17 mouse cellular contexts compared by ENCODE assay signal in genomic region chr11:87036180-87036579, GRCm38 (mm10). TPM values are rescaled to one million over a fixed set of nuclear protein-coding genes. Genes with fewer than 3 reads are reported as not detected.
A peak's percentile ranks its signal among the peaks of the same experiment; 100 is the strongest.
DNase-seq lines count a peak whose midpoint lies in the region; ATAC-seq and TF ChIP-seq lines count a peak whose summit lies in the region.
"Had no signal": no experiment of that assay in that cellular context is flagged by ENCODE, and none has a peak within 500 bp of the region (broad histone marks: within the 10 kb centered on the region; RNA-seq: fewer than 3 reads in every experiment).

No protein-coding gene starts in this region.

- H3K4me1 ChIP-seq in heart, adult 2 months (ENCODE audit: control insufficient read depth, insufficient read depth, low read length): no peaks in the 10 kb centered on the region; the same call in 1 of the 2 replicates
- H3K4me1 ChIP-seq in lung, embryonic 14.5 days (ENCODE audit: insufficient read depth): no peaks in the 10 kb centered on the region
- no peaks in the 10 kb centered on the region for H3K4me1 ChIP-seq in ES-Bruce4 (ENCODE audit: control insufficient read depth, insufficient read depth, low read length)
- H3K4me1 ChIP-seq in embryonic fibroblast, embryonic 13.5 days (ENCODE audit: control insufficient read depth, insufficient read depth, low read length): no peaks in the 10 kb centered on the region
- H3K4me1 ChIP-seq: embryonic facial prominence, embryonic 10.5 days; forebrain, embryonic 10.5 days; midbrain, embryonic 15.5 days; neural tube, embryonic 13.5 days had no signal

- TF ChIP-seq CTCF in heart, adult 2 months (IDR thresholded peaks at IDR 0.05): peak; percentile 30; the same call in 1 of the 2 replicates
- TF ChIP-seq CTCF in lung, embryonic 14.5 days (IDR thresholded peaks at IDR 0.05; ENCODE audit: low read depth): peak; percentile 33; the same call in 1 of the 2 replicates
- TF ChIP-seq CTCF in ES-Bruce4 (IDR thresholded peaks at IDR 0.05; ENCODE audit: low read depth, low read length): peak; percentile 79
- TF ChIP-seq CTCF in embryonic fibroblast, embryonic 13.5 days (IDR thresholded peaks at IDR 0.05; ENCODE audit: borderline replicate concordance, insufficient read depth, low read length): 0 out of 2 replicates have a peak, but pooled peaks have one; percentile 10

- H3K36me3 ChIP-seq in heart, adult 2 months (ENCODE audit: control insufficient read depth, insufficient read depth, low read length): no peaks in the 10 kb centered on the region
- no peaks in the 10 kb centered on the region for H3K36me3 ChIP-seq in lung, embryonic 14.5 days (ENCODE audit: insufficient read depth)
- H3K36me3 ChIP-seq in ES-Bruce4 (ENCODE audit: control insufficient read depth, insufficient read depth, low read length, poor library complexity, severe bottlenecking): no peaks in the 10 kb centered on the region

- DNase-seq in heart, adult 2 months: no peak
- no peak for DNase-seq in heart, adult 8-10 months (ENCODE audit: low spot score)
- DNase-seq in lung, embryonic 14.5 days: no peak
- DNase-seq in lung, postnatal 4 days: no peak
- DNase-seq in urinary bladder, adult 18-20 months (ENCODE audit: low spot score in 2 of 2): no peak
- DNase-seq: cerebellum, adult 9-10 months; kidney, adult 8-10 months; lung, postnatal 14 days; thymus, postnatal 25 days had no signal

- H3K27ac ChIP-seq in heart, adult 2 months: no peak overlapping the region
- no peak overlapping the region for H3K27ac ChIP-seq in lung, embryonic 14.5 days (ENCODE audit: low read depth)
- no peak overlapping the region for H3K27ac ChIP-seq in ES-Bruce4 (ENCODE audit: insufficient read depth, low read length)
- H3K27ac ChIP-seq in embryonic fibroblast, embryonic 13.5 days (ENCODE audit: insufficient read depth, low read length): no peak overlapping the region
- H3K27ac ChIP-seq: embryonic facial prominence, embryonic 10.5 days; forebrain, embryonic 10.5 days; heart, embryonic 13.5 days; midbrain, embryonic 15.5 days; neural tube, embryonic 13.5 days had no signal

- H3K9ac ChIP-seq in heart, adult 2 months (ENCODE audit: low read depth, low read length): no peak overlapping the region
- H3K9ac ChIP-seq in lung, embryonic 14.5 days: no peak overlapping the region
- no peak overlapping the region for H3K9ac ChIP-seq in ES-Bruce4 (ENCODE audit: low read depth, poor library complexity, severe bottlenecking)
- H3K9ac ChIP-seq: heart, embryonic 13.5 days; midbrain, embryonic 15.5 days; neural tube, embryonic 13.5 days had no signal

- no peaks in the 10 kb centered on the region for H3K9me3 ChIP-seq in lung, embryonic 14.5 days (ENCODE audit: low read depth, low read length)
- no peaks in the 10 kb centered on the region for H3K9me3 ChIP-seq in ES-Bruce4 (replicated peaks; ENCODE audit: control insufficient read depth, insufficient read depth, low read length, poor library complexity, severe bottlenecking)
- H3K9me3 ChIP-seq: embryonic facial prominence, embryonic 10.5 days; forebrain, embryonic 10.5 days; heart, embryonic 13.5 days; midbrain, embryonic 15.5 days; neural tube, embryonic 13.5 days had no signal

- H3K4me2 ChIP-seq in lung, embryonic 14.5 days: no peak overlapping the region
- H3K4me2 ChIP-seq: heart, embryonic 13.5 days; midbrain, embryonic 15.5 days; neural tube, embryonic 13.5 days had no signal

- 75% methylated on average over 4 of the region's 4 CpGs for WGBS in heart, adult 2 months
- 66% methylated on average over 4 of the region's 4 CpGs for WGBS in lung, embryonic 14.5 days

- no peaks in the 10 kb centered on the region for H3K27me3 ChIP-seq in heart, adult 2 months (ENCODE audit: control insufficient read depth, insufficient read depth, low read length)
- no peaks in the 10 kb centered on the region for H3K27me3 ChIP-seq in lung, embryonic 14.5 days (ENCODE audit: insufficient read depth, low read length)
- H3K27me3 ChIP-seq in ES-Bruce4 (ENCODE audit: control insufficient read depth, insufficient read depth, low read length, poor library complexity, severe bottlenecking): no peaks in the 10 kb centered on the region
- H3K27me3 ChIP-seq: heart, embryonic 13.5 days; midbrain, embryonic 15.5 days; neural tube, embryonic 13.5 days had no signal

- TF ChIP-seq POLR2A in heart, adult 2 months (IDR thresholded peaks at IDR 0.05; ENCODE audit: insufficient read depth, low read depth, low read length): no peak
- TF ChIP-seq POLR2A in ES-Bruce4 (IDR thresholded peaks at IDR 0.05; ENCODE audit: insufficient read depth, low read length): no peak
- no peak for TF ChIP-seq POLR2A in embryonic fibroblast, embryonic 13.5 days (IDR thresholded peaks at IDR 0.05; ENCODE audit: low read depth, low read length)

- ATAC-seq in lung, embryonic 14.5 days (ENCODE audit: insufficient read depth): no peak
- no peak for ATAC-seq in CD4-positive, CD25-positive, alpha-beta regulatory T cell, adult 4 months
- ATAC-seq: midbrain, embryonic 15.5 days had no signal

- H3K4me3 ChIP-seq in heart, adult 2 months: no peak overlapping the region
- no peak overlapping the region for H3K4me3 ChIP-seq in lung, embryonic 14.5 days (ENCODE audit: low read depth, low read length)
- H3K4me3 ChIP-seq in ES-Bruce4 (ENCODE audit: low read depth, low read length): no peak overlapping the region
- H3K4me3 ChIP-seq in embryonic fibroblast, embryonic 13.5 days (ENCODE audit: insufficient read depth, low read length): no peak overlapping the region
- H3K4me3 ChIP-seq: embryonic facial prominence, embryonic 10.5 days; forebrain, embryonic 10.5 days; heart, embryonic 13.5 days; midbrain, embryonic 15.5 days; neural tube, embryonic 13.5 days had no signal

- intact Hi-C loops in heart, adult 2 months (cut with DNase I): no loop called here

- H3K79me2 ChIP-seq in heart, adult 2 months (replicated peaks; ENCODE audit: control insufficient read depth, insufficient read depth, low read length): no peaks in the 10 kb centered on the region

- no peak for TF ChIP-seq EP300 in heart, adult 2 months (IDR thresholded peaks at IDR 0.05; ENCODE audit: insufficient read depth, low read depth, low read length)
- TF ChIP-seq EP300 in ES-Bruce4 (IDR thresholded peaks at IDR 0.05; ENCODE audit: insufficient read depth, low read depth, low read length): no peak

RNA-seq across cellular contexts. Expression of gene Gdpd1, which starts 37.7 kb away (rescaled TPM):
- 10 to 100 TPM; 12.0 to 12.5 TPM for total RNA-seq in heart, adult 2 months (2021)
- polyA plus RNA-seq in heart, adult 2 months (2012; rRNA removed): 7.4 and 12.6 TPM in 2 replicates
- total RNA-seq in heart, adult 8-10 months (2022): 10 to 100 TPM in 2 of 4 experiments, 1 to 10 TPM in 2; 9.1 to 12.0 (median 10.5) TPM
- 18.7 and 19.5 TPM in 2 replicates for polyA plus RNA-seq in lung, embryonic 14.5 days (2014; fragmentation: Nextera tagmentation; extraction: Ambion mirVana)
- polyA plus RNA-seq in ES-Bruce4 (2011; ENCODE audit: insufficient read depth, insufficient read length, low read depth, missing spikeins): 6.3 TPM in 2 replicates
- polyA plus RNA-seq in embryonic fibroblast, embryonic 13.5 days (2011; ENCODE audit: insufficient read length, low read depth, missing spikeins): 11.6 and 12.0 TPM in 2 replicates
- under 1 TPM; 0.23 to 0.51 TPM for polyA plus RNA-seq in CD4-positive, CD25-positive, alpha-beta regulatory T cell, adult 4 months (2017; shearing (Covaris generic))

RNA-seq across cellular contexts. Expression of gene Ypel2, which starts 42.7 kb away (rescaled TPM):
- total RNA-seq in heart, adult 2 months (2021): 10 to 100 TPM; 11.6 to 26.3 TPM
- polyA plus RNA-seq in heart, adult 2 months (2012; rRNA removed): 7.9 and 12.2 TPM in 2 replicates
- 10 to 100 TPM in 2 of 4 experiments, 1 to 10 TPM in 2; 8.2 to 15.7 (median 11.9) TPM for total RNA-seq in heart, adult 8-10 months (2022)
- polyA plus RNA-seq in lung, embryonic 14.5 days (2014; fragmentation: Nextera tagmentation; extraction: Ambion mirVana): 6.8 and 7.0 TPM in 2 replicates
- polyA plus RNA-seq in ES-Bruce4 (2011; ENCODE audit: insufficient read depth, insufficient read length, low read depth, missing spikeins): 6.2 and 6.9 TPM in 2 replicates
- 10.2 and 10.4 TPM in 2 replicates for polyA plus RNA-seq in embryonic fibroblast, embryonic 13.5 days (2011; ENCODE audit: insufficient read length, low read depth, missing spikeins)
- 10 to 100 TPM in 1 of 2 experiments, 1 to 10 TPM in 1; 7.4 to 11.2 TPM for polyA plus RNA-seq in CD4-positive, CD25-positive, alpha-beta regulatory T cell, adult 4 months (2017; shearing (Covaris generic))

RNA-seq across cellular contexts. Expression of gene Smg8, which starts 50.4 kb away (rescaled TPM):
- total RNA-seq in heart, adult 2 months (2021): 1 to 10 TPM; 9.1 to 9.2 TPM
- polyA plus RNA-seq in heart, adult 2 months (2012; rRNA removed): 4.8 and 9.1 TPM in 2 replicates
- 10 to 100 TPM in 1 of 4 experiments, 1 to 10 TPM in 3; 8.9 to 10.3 (median 9.5) TPM for total RNA-seq in heart, adult 8-10 months (2022)
- 20.9 and 21.0 TPM in 2 replicates for polyA plus RNA-seq in lung, embryonic 14.5 days (2014; fragmentation: Nextera tagmentation; extraction: Ambion mirVana)
- polyA plus RNA-seq in ES-Bruce4 (2011; ENCODE audit: insufficient read depth, insufficient read length, low read depth, missing spikeins): 27.1 and 28.9 TPM in 2 replicates
- 18.2 and 20.9 TPM in 2 replicates for polyA plus RNA-seq in embryonic fibroblast, embryonic 13.5 days (2011; ENCODE audit: insufficient read length, low read depth, missing spikeins)
- 1 to 10 TPM; 6.4 to 8.4 TPM for polyA plus RNA-seq in CD4-positive, CD25-positive, alpha-beta regulatory T cell, adult 4 months (2017; shearing (Covaris generic))

Comparison
In these comparisons a context has a peak if more than half of its experiments do, and no peak if none do; other contexts are left out.
1. CTCF ChIP-seq: peak in every context shown above with its lines; median percentile 79 in ES-Bruce4; 33 in lung, embryonic 14.5 days; 30 in heart, adult 2 months; 10 in embryonic fibroblast, embryonic 13.5 days.